Mouse (Mus musculus): ENCODE data around the gene Tmem131l. TPM values are rescaled to one million over a fixed set of nuclear protein-coding genes. Genes with fewer than 3 reads are reported as not detected.

Gene Tmem131l
- total and polyA plus RNA-seq, 3 experiments = 9.6 to 39.6 TPM; not detected in 1

GRCm38 (mm10) chr3:83878801-83879200 is 161.2 kb downstream of the Tmem131l start:
- H3K4me3 ChIP-seq (ENCODE audit: control insufficient read depth in 1 of 2, insufficient read depth in 1 of 2, low read depth in 2 of 2, low read length in 2 of 2) = no peak overlapping the region
- no peaks in the 10 kb centered on the region for H3K79me2 ChIP-seq (ENCODE audit: control insufficient read depth, insufficient read depth, low read length, poor library complexity)
- no peak for TF ChIP-seq MEF2A (IDR thresholded peaks at IDR 0.05; ENCODE audit: extremely low read depth, insufficient replicate concordance, low read depth, low read length, poor library complexity, severe bottlenecking)
- TF ChIP-seq POLR2AphosphoS5 (IDR thresholded peaks at IDR 0.05; ENCODE audit: borderline replicate concordance, low read depth, low read length) = no peak
- TF ChIP-seq POLR2AphosphoS2 (IDR thresholded peaks at IDR 0.05; ENCODE audit: low read length) = no peak
- no peak for TF ChIP-seq NRF1 (IDR thresholded peaks at IDR 0.05; ENCODE audit: insufficient read depth, low read depth, low read length, poor library complexity, severe bottlenecking)
- no peak for TF ChIP-seq RAD21 (IDR thresholded peaks at IDR 0.05; ENCODE audit: low read depth, low read length)
- no peak for TF ChIP-seq USF1 (IDR thresholded peaks at IDR 0.05; ENCODE audit: low read depth, low read length)
- TF ChIP-seq TCF12 (IDR thresholded peaks at IDR 0.05; ENCODE audit: low read depth, low read length) = no peak
- TF ChIP-seq POLR2A (IDR thresholded peaks at IDR 0.05; ENCODE audit: control insufficient read depth in 1 of 2, insufficient read depth in 1 of 2, low read depth in 1 of 2, low read length in 2 of 2, poor library complexity in 1 of 2) = no peak
- no peak for TF ChIP-seq SMC3 (IDR thresholded peaks at IDR 0.05; ENCODE audit: low read depth, low read length)
- TF ChIP-seq EP300 (IDR thresholded peaks at IDR 0.05; ENCODE audit: low read depth in 1 of 2, low read length in 2 of 2) = no peak
- no peak for TF ChIP-seq CHD1 (IDR thresholded peaks at IDR 0.05; ENCODE audit: low read depth, low read length)
- TF ChIP-seq HCFC1 (IDR thresholded peaks at IDR 0.05; ENCODE audit: low read depth, low read length) = no peak
- TF ChIP-seq KAT2A (conservative IDR thresholded peaks at IDR 0.05; ENCODE audit: low read depth, low read length) = no peak
- TF ChIP-seq E2F4 (IDR thresholded peaks at IDR 0.05; ENCODE audit: borderline replicate concordance, low read depth, low read length) = no peak
- no peak for TF ChIP-seq MYB (IDR thresholded peaks at IDR 0.05; ENCODE audit: low read depth, low read length)
- no peak for TF ChIP-seq ELF1 (IDR thresholded peaks at IDR 0.05; ENCODE audit: low read depth, low read length)
- no peak for TF ChIP-seq CHD2 (IDR thresholded peaks at IDR 0.05; ENCODE audit: low read length)
- TF ChIP-seq MYC (IDR thresholded peaks at IDR 0.05; ENCODE audit: low read depth, low read length) = no peak
- no peak for TF ChIP-seq MAX (IDR thresholded peaks at IDR 0.05; ENCODE audit: low read length)
- no peak for TF ChIP-seq UBTF (IDR thresholded peaks at IDR 0.05; ENCODE audit: borderline replicate concordance, insufficient read depth, low read depth, low read length)
- no peaks in the 10 kb centered on the region for H3K27me3 ChIP-seq (ENCODE audit: control insufficient read depth in 1 of 2, insufficient read depth in 2 of 2, low read length in 2 of 2)
- H3K4me1 ChIP-seq (ENCODE audit: control insufficient read depth in 1 of 2, insufficient read depth in 2 of 2, low read length in 2 of 2) = no peaks in the 10 kb centered on the region
- no peak overlapping the region for H3K27ac ChIP-seq (ENCODE audit: control insufficient read depth, low read depth, low read length)
- no peaks in the 10 kb centered on the region for H3K9me3 ChIP-seq (replicated peaks; ENCODE audit: insufficient read depth, low read length)
- DNase-seq (ENCODE audit: low read depth, low spot score) = no peak
- no peaks in the 10 kb centered on the region for H3K36me3 ChIP-seq (ENCODE audit: control insufficient read depth in 1 of 2, insufficient read depth in 2 of 2, low read length in 2 of 2)
- H3K9ac ChIP-seq (ENCODE audit: control insufficient read depth, low read depth, low read length, poor library complexity, severe bottlenecking) = no peak overlapping the region

GRCm38 (mm10) chr3:83876299-83876698 is 163.7 kb downstream of the Tmem131l start:
- TF ChIP-seq MYB (IDR thresholded peaks at IDR 0.05; ENCODE audit: low read depth, low read length) (no peak), CHD1 (IDR thresholded peaks at IDR 0.05; ENCODE audit: low read depth, low read length) (no peak), CHD2 (IDR thresholded peaks at IDR 0.05; ENCODE audit: low read length) (no peak), HCFC1 (IDR thresholded peaks at IDR 0.05; ENCODE audit: low read depth, low read length) (no peak), TCF12 (IDR thresholded peaks at IDR 0.05; ENCODE audit: low read depth, low read length) (no peak), TBP (IDR thresholded peaks at IDR 0.05; ENCODE audit: low read depth, low read length) (no peak), GATA1 (IDR thresholded peaks at IDR 0.05; ENCODE audit: low read depth, low read length) (no peak), ELF1 (IDR thresholded peaks at IDR 0.05; ENCODE audit: low read depth, low read length) (no peak), POLR2A (IDR thresholded peaks at IDR 0.05; ENCODE audit: control insufficient read depth in 1 of 2, insufficient read depth in 1 of 2, low read depth in 1 of 2, low read length in 2 of 2, poor library complexity in 1 of 2) (no peak), ZNF384 (IDR thresholded peaks at IDR 0.05; ENCODE audit: low read depth, low read length) (no peak), SMC3 (IDR thresholded peaks at IDR 0.05; ENCODE audit: low read depth, low read length) (no peak), JUND (IDR thresholded peaks at IDR 0.05; ENCODE audit: low read depth, low read length) (no peak), USF2 (IDR thresholded peaks at IDR 0.05; ENCODE audit: borderline replicate concordance in 1 of 2, insufficient read depth in 1 of 2, low read depth in 1 of 2, low read length in 2 of 2) (no peak), MAFK (IDR thresholded peaks at IDR 0.05; ENCODE audit: borderline replicate concordance, low read depth, low read length) (no peak), CTCF (IDR thresholded peaks at IDR 0.05 in 2 of 3, conservative IDR thresholded peaks at IDR 0.05 in 1 of 3; ENCODE audit: control insufficient read depth in 1 of 3, insufficient read depth in 1 of 3, low read depth in 2 of 3, low read length in 3 of 3, poor library complexity in 1 of 3, severe bottlenecking in 1 of 3) (no peak)
- no peak for DNase-seq (ENCODE audit: low read depth, low spot score)
- Histone ChIP-seq H3K27ac (ENCODE audit: control insufficient read depth, low read depth, low read length) (no peak overlapping the region), H3K79me2 (ENCODE audit: control insufficient read depth, insufficient read depth, low read length, poor library complexity) (no peaks in the 10 kb centered on the region), H3K4me1 (ENCODE audit: control insufficient read depth in 1 of 2, insufficient read depth in 2 of 2, low read length in 2 of 2) (no peaks in the 10 kb centered on the region), H3K36me3 (ENCODE audit: control insufficient read depth in 1 of 2, insufficient read depth in 2 of 2, low read length in 2 of 2) (no peaks in the 10 kb centered on the region), H3K9ac (ENCODE audit: control insufficient read depth, low read depth, low read length, poor library complexity, severe bottlenecking) (no peak overlapping the region), H3K9me3 (replicated peaks; ENCODE audit: insufficient read depth, low read length) (no peaks in the 10 kb centered on the region), H3K27me3 (ENCODE audit: control insufficient read depth in 1 of 2, insufficient read depth in 2 of 2, low read length in 2 of 2) (no peaks in the 10 kb centered on the region), H3K4me3 (ENCODE audit: control insufficient read depth in 1 of 2, insufficient read depth in 1 of 2, low read depth in 2 of 2, low read length in 2 of 2) (no peak overlapping the region)

Measured in MEL (cell line).